Mouse (Mus musculus) brain, embryonic 18.5 days (tissue): Measurements from ENCODE around the gene Evx2.

ENCODE experiments used
- DNase-seq: peaks from one replicate; pipeline ENCODE4 v3.0.0-alpha.2; 2012; ENCODE audit warnings: low read depth, low spot score

Gene Evx2

GRCm38 (mm10) chr2:74620368-74620767, 39.0 kb downstream of the Evx2 start:
- DNase-seq: no peak

- no peak for DNase-seq
Measured at GRCm38 (mm10) chr2:74619676-74620246, 39.6 kb downstream of the Evx2 start.

GRCm38 (mm10) chr2:74617706-74618105, 41.7 kb downstream of the Evx2 start:
- no peak for DNase-seq

- DNase-seq: no peak
Measured at GRCm38 (mm10) chr2:74611406-74611805, 48.0 kb downstream of the Evx2 start.

GRCm38 (mm10) chr2:74609350-74609749, 50.0 kb downstream of the Evx2 start:
- DNase-seq: no peak

- no peak for DNase-seq
Measured at GRCm38 (mm10) chr2:74606087-74606760, 53.1 kb downstream of the Evx2 start.

- DNase-seq: no peak
Measured at GRCm38 (mm10) chr2:74604011-74604410, 55.3 kb downstream of the Evx2 start.
